Mouse (Mus musculus): ENCODE data around the gene Eefsec. TPM values are rescaled to one million over a fixed set of nuclear protein-coding genes. Genes with fewer than 3 reads are reported as not detected.

The Eefsec gene
- polyA plus RNA-seq, 1 experiment from 2014 or later: 32.8 TPM

DNA sequence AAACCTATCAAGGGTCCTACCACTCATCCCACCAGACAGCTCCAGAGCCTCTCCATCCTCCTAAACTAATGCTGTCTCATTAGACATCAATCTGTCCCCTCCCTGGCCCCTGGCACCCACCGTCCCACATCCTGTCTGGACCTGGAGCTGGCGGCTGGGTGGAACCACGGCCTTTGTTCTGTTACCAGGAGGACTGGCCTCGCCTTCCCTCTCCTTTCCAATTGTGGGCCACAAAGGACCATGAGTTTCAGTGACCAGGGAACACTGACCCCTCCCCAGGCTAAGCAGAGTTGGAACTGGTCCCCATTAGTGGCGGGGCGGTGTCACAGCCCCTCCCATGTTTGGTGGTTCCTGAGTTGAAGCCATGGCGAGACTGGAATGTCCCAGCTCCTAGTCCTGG, 218.8 kb downstream of the Eefsec start:
- Histone ChIP-seq H3K36me3 (ENCODE audit: control insufficient read depth, insufficient read depth) (no peaks in the 10 kb centered on the region), H3K4me1 (replicated peaks; ENCODE audit: control insufficient read depth, insufficient read depth, low read length) (no peaks in the 10 kb centered on the region), H3K4me2 (replicated peaks; ENCODE audit: low read depth) (no peak overlapping the region), H3K27me3 (replicated peaks; ENCODE audit: control insufficient read depth, insufficient read depth, low read length) (peaks cover 2% of the 10 kb centered on the region; the same call in 1 of the 2 replicates), H3K9me3 (ENCODE audit: control insufficient read depth) (no peaks in the 10 kb centered on the region), H3K27ac (ENCODE audit: low read depth, low read length) (no peak overlapping the region), H3K4me3 (ENCODE audit: low read depth, low read length) (no peak overlapping the region), H3K9ac (ENCODE audit: low read depth, low read length) (no peak overlapping the region)
- WGBS: 58% methylated on average over 7 of the region's 7 CpGs
- TF ChIP-seq CTCF (IDR thresholded peaks at IDR 0.05; ENCODE audit: low read depth): no peak
- ATAC-seq: no peak

DNA sequence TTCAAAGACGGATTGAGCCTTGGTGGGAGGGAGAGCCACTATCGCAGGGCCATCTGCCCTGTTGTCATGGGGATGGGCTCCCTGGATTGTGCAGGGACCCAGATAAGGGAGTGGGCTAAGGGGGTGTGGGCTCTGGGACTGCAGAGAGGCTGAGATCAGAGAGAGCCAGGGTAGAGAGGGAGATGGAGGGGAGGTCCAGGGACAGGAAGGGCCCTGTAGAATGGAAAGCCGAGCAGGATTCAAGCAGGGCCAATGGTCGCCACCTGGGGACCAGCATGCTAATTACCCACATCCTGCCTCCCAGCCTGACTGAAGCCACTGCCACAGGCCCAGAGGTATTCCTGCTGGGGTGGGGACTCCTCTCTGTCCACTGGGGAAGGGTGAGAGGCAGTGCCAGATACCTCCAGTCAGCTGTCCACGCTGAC, 219.8 kb downstream of the Eefsec start:
- ATAC-seq: no peak
- Histone ChIP-seq H3K4me2 (replicated peaks; ENCODE audit: low read depth) (no peak overlapping the region), H3K36me3 (ENCODE audit: control insufficient read depth, insufficient read depth) (no peaks in the 10 kb centered on the region), H3K4me3 (ENCODE audit: low read depth, low read length) (no peak overlapping the region), H3K27ac (ENCODE audit: low read depth, low read length) (no peak overlapping the region), H3K27me3 (replicated peaks; ENCODE audit: control insufficient read depth, insufficient read depth, low read length) (peaks cover 2% of the 10 kb centered on the region; the same call in 1 of the 2 replicates), H3K9me3 (ENCODE audit: control insufficient read depth) (no peaks in the 10 kb centered on the region), H3K9ac (ENCODE audit: low read depth, low read length) (no peak overlapping the region), H3K4me1 (replicated peaks; ENCODE audit: control insufficient read depth, insufficient read depth, low read length) (no peaks in the 10 kb centered on the region)
- 39% methylated on average over 5 of the region's 5 CpGs for WGBS
- TF ChIP-seq CTCF (IDR thresholded peaks at IDR 0.05; ENCODE audit: low read depth): no peak; the same call in 1 of the 2 replicates

DNA sequence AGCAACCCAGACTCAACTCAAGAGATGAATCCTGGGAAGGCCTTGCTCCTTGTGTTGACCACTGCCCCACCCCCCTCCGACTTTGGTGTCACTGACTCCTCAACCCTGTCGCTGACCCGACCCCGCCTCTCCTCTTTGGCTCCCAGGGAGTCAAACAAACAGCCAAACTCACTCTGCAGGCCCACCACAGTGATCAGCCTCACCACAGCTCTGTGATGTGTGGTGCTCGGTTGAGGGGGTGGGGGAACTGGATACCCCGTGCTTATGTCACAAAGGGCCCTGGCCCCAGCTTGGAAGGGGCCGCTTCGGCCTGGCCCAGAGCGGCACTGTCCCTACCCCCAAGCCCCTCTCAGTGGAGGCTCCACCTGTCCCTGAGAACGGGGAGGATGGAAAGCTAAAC, 224.4 kb downstream of the Eefsec start, which contains the start of gene Dnajb8:
TSS of gene Dnajb8 (plus strand) at position 301 of the 400 bp plus-strand sequence.
- H3K27me3 ChIP-seq (replicated peaks; ENCODE audit: control insufficient read depth, insufficient read depth, low read length): no peaks in the 10 kb centered on the region
- H3K4me1 ChIP-seq (replicated peaks; ENCODE audit: control insufficient read depth, insufficient read depth, low read length): no peaks in the 10 kb centered on the region
- no peak within 1 kb of the TSS for H3K4me2 ChIP-seq (replicated peaks; ENCODE audit: low read depth)
- no peak within 1 kb of the TSS for H3K27ac ChIP-seq (ENCODE audit: low read depth, low read length)
- 55% methylated on average over 10 of the region's 10 CpGs for WGBS
- H3K36me3 ChIP-seq (ENCODE audit: control insufficient read depth, insufficient read depth): no peaks in the 10 kb centered on the region
- no peak for ATAC-seq
- no peak within 1 kb of the TSS for H3K4me3 ChIP-seq (ENCODE audit: low read depth, low read length)
- H3K9ac ChIP-seq (ENCODE audit: low read depth, low read length): no peak within 1 kb of the TSS
- no peaks in the 10 kb centered on the region for H3K9me3 ChIP-seq (ENCODE audit: control insufficient read depth)
- TF ChIP-seq CTCF (IDR thresholded peaks at IDR 0.05; ENCODE audit: low read depth): no peak

DNA sequence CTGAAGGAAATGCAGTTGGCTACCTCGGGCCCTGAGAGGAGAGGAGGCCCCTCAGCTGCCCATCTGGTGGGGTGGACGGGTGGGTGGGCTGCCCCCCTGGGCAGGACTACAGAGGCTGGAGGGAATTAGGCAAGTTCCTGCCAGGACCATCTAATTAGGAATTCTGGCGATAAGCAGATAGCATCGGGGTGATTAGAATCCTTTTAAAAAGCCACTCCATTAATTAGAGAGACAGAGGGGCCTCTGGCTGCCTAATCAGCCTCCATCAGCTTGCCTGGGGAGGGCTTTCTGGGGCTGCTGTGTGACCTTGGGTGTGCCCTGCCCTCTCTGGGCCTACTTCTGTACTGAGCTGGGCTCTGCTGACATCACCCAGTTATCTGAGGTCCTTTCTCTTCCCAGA, 227.2 kb downstream of the Eefsec start:
- H3K4me2 ChIP-seq (replicated peaks; ENCODE audit: low read depth): no peak overlapping the region
- no peak overlapping the region for H3K27ac ChIP-seq (ENCODE audit: low read depth, low read length)
- 34% methylated on average over 4 of the region's 4 CpGs for WGBS
- no peak for TF ChIP-seq CTCF (IDR thresholded peaks at IDR 0.05; ENCODE audit: low read depth)
- ATAC-seq: no peak
- H3K27me3 ChIP-seq (replicated peaks; ENCODE audit: control insufficient read depth, insufficient read depth, low read length): no peaks in the 10 kb centered on the region
- no peak overlapping the region for H3K4me3 ChIP-seq (ENCODE audit: low read depth, low read length)
- H3K36me3 ChIP-seq (ENCODE audit: control insufficient read depth, insufficient read depth): no peaks in the 10 kb centered on the region
- H3K9me3 ChIP-seq (ENCODE audit: control insufficient read depth): no peaks in the 10 kb centered on the region
- H3K9ac ChIP-seq (ENCODE audit: low read depth, low read length): no peak overlapping the region
- no peaks in the 10 kb centered on the region for H3K4me1 ChIP-seq (replicated peaks; ENCODE audit: control insufficient read depth, insufficient read depth, low read length)

DNA sequence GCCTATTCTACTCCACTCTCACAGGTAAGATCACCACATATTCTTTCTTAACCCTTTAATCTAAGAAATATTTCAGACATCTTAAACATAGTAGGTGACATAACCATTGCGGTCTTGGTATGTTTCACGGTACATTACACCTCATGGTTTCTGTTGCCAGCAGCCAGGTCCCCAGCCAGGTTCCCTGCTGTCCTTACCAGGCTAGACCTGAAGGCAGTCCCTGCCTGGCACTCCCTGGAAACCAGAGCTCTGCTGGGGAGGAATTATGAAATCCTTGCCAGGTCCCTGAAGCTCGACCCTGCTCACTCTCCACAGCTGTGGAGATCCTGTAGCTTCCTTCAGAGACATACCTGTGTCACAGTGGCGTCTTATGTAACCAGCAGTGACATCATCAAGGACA, 230.1 kb downstream of the Eefsec start:
- Histone ChIP-seq H3K27me3 (replicated peaks; ENCODE audit: control insufficient read depth, insufficient read depth, low read length) (no peaks in the 10 kb centered on the region), H3K4me1 (replicated peaks; ENCODE audit: control insufficient read depth, insufficient read depth, low read length) (no peaks in the 10 kb centered on the region), H3K4me3 (ENCODE audit: low read depth, low read length) (no peak overlapping the region), H3K36me3 (ENCODE audit: control insufficient read depth, insufficient read depth) (no peaks in the 10 kb centered on the region), H3K9ac (ENCODE audit: low read depth, low read length) (no peak overlapping the region), H3K9me3 (ENCODE audit: control insufficient read depth) (no peaks in the 10 kb centered on the region), H3K27ac (ENCODE audit: low read depth, low read length) (no peak overlapping the region), H3K4me2 (replicated peaks; ENCODE audit: low read depth) (no peak overlapping the region)
- WGBS: 75% methylated on average over 4 of the region's 4 CpGs
- ATAC-seq: no peak
- TF ChIP-seq CTCF (IDR thresholded peaks at IDR 0.05; ENCODE audit: low read depth): no peak

DNA sequence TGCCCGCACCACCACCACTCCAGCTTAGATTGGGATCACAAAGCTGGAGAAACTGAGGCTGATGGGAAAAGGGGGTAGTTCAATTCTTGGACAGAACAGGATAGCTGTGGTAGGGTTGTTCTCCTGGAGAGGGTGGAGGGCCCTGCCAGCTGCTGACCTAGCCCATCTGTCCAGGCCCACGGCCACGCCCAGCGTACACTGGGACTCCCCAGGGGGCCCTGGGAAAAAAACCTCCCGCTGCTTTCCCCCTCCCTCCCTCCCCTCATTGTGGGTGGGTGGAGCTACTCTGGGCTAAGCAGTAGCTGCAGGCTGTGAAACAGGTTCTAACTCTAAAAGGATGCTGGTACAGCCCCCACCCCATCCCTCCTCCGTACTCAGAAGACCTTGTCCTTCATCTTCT, 230.5 kb downstream of the Eefsec start:
- no peaks in the 10 kb centered on the region for H3K9me3 ChIP-seq (ENCODE audit: control insufficient read depth)
- WGBS: 50% methylated on average over 6 of the region's 6 CpGs
- no peak for ATAC-seq
- H3K4me3 ChIP-seq (ENCODE audit: low read depth, low read length): no peak overlapping the region
- no peaks in the 10 kb centered on the region for H3K36me3 ChIP-seq (ENCODE audit: control insufficient read depth, insufficient read depth)
- H3K27me3 ChIP-seq (replicated peaks; ENCODE audit: control insufficient read depth, insufficient read depth, low read length): no peaks in the 10 kb centered on the region
- no peak overlapping the region for H3K27ac ChIP-seq (ENCODE audit: low read depth, low read length)
- H3K4me1 ChIP-seq (replicated peaks; ENCODE audit: control insufficient read depth, insufficient read depth, low read length): no peaks in the 10 kb centered on the region
- H3K4me2 ChIP-seq (replicated peaks; ENCODE audit: low read depth): no peak overlapping the region
- no peak for TF ChIP-seq CTCF (IDR thresholded peaks at IDR 0.05; ENCODE audit: low read depth)
- H3K9ac ChIP-seq (ENCODE audit: low read depth, low read length): no peak overlapping the region

DNA sequence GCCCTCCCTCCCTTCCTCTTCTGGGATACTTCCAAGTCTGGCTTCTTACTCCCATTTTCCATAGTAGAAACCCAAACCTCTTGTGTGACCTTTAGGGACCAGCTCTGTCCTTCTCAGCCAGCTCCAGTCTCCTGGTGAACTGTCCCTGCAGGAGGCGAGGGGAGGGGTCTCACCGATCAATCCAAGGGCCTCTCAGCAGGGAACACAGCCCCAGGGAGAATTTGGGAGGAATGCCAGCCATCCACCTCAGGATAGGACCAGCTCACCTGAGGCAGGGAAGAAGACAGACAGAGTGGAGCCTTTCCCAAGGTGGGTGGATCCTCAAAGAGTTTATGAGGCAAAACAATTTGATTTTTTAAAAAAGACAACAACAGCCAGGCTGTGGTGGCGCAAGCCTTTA, 236.2 kb downstream of the Eefsec start:
- Histone ChIP-seq H3K4me2 (replicated peaks; ENCODE audit: low read depth) (no peak overlapping the region), H3K4me3 (ENCODE audit: low read depth, low read length) (no peak overlapping the region), H3K9ac (ENCODE audit: low read depth, low read length) (no peak overlapping the region), H3K27ac (ENCODE audit: low read depth, low read length) (no peak overlapping the region), H3K9me3 (ENCODE audit: control insufficient read depth) (no peaks in the 10 kb centered on the region), H3K27me3 (replicated peaks; ENCODE audit: control insufficient read depth, insufficient read depth, low read length) (peaks cover 17% of the 10 kb centered on the region), H3K36me3 (ENCODE audit: control insufficient read depth, insufficient read depth) (no peaks in the 10 kb centered on the region), H3K4me1 (replicated peaks; ENCODE audit: control insufficient read depth, insufficient read depth, low read length) (no peaks in the 10 kb centered on the region)
- no peak for ATAC-seq
- no peak for TF ChIP-seq CTCF (IDR thresholded peaks at IDR 0.05; ENCODE audit: low read depth)
- WGBS: 59% methylated on average over 3 of the region's 3 CpGs
